In genomic region chr4:45617126-45617525, GRCm38 (mm10) we compare ENCODE assay signal across 12 mouse cellular contexts.
"Had no signal": no experiment of that assay in that cellular context is flagged by ENCODE, and none has a peak within 500 bp of the region (broad histone marks: within the 10 kb centered on the region; RNA-seq: fewer than 3 reads in every experiment).

No protein-coding gene starts in this region.

- H3K4me2 ChIP-seq: limb, embryonic 13.5 days; neural tube, embryonic 13.5 days had no signal

- H3K9ac ChIP-seq: limb, embryonic 13.5 days; liver, embryonic 14.5 days; neural tube, embryonic 13.5 days had no signal

- H3K4me1 ChIP-seq: limb, embryonic 13.5 days; neural tube, embryonic 13.5 days had no signal

- H3K36me3 ChIP-seq: limb, embryonic 13.5 days; neural tube, embryonic 13.5 days had no signal

- H3K4me3 ChIP-seq: left cerebral cortex, adult 2 months; limb, embryonic 13.5 days; neural tube, embryonic 13.5 days had no signal

- H3K27ac ChIP-seq: left cerebral cortex, adult 2 months; limb, embryonic 13.5 days; liver, embryonic 14.5 days; neural tube, embryonic 13.5 days had no signal

- H3K9me3 ChIP-seq: neural tube, embryonic 13.5 days had no signal

- DNase-seq: kidney, adult 8-10 months; lung, adult 18-20 months; lung, postnatal 36 days; retina, postnatal 1 day; right cerebral cortex, postnatal 4 days; spleen, adult 18-20 months; thymus, adult 18-20 months; thymus, postnatal 14 days had no signal

- H3K27me3 ChIP-seq: neural tube, embryonic 13.5 days had no signal
